Mouse (Mus musculus): Measurements from ENCODE around the gene Tenm4.
A peak's percentile ranks its signal among the peaks of the same experiment; 100 is the strongest.

Tenm4 gene

GRCm38 (mm10) chr7:96170924-96171595 is at the start of gene Tenm4:
Gene Tenm4, plus strand, starts transcription at chr7:96171246.
- no peak for DNase-seq (ENCODE audit: low read depth, low spot score)

- peak; percentile 52 for DNase-seq (ENCODE audit: low read depth, low spot score)
Observed at GRCm38 (mm10) chr7:96130763-96131162, 40.3 kb upstream of the Tenm4 start.

- no peak for DNase-seq (ENCODE audit: low read depth, low spot score)
Observed at GRCm38 (mm10) chr7:96131175-96131574, 39.9 kb upstream of the Tenm4 start.

GRCm38 (mm10) chr7:96136497-96136961 is 34.5 kb upstream of the Tenm4 start:
- DNase-seq (ENCODE audit: low read depth, low spot score): no peak

- DNase-seq (ENCODE audit: low read depth, low spot score): no peak
Observed at GRCm38 (mm10) chr7:96141876-96142275, 29.2 kb upstream of the Tenm4 start.

- DNase-seq (ENCODE audit: low read depth, low spot score): peak; percentile 79
Observed at GRCm38 (mm10) chr7:96142973-96143596, 28.0 kb upstream of the Tenm4 start.

GRCm38 (mm10) chr7:96147436-96147835 is 23.6 kb upstream of the Tenm4 start:
- DNase-seq (ENCODE audit: low read depth, low spot score): no peak

GRCm38 (mm10) chr7:96148191-96148590 is 22.9 kb upstream of the Tenm4 start:
- DNase-seq (ENCODE audit: low read depth, low spot score): no peak

- peak; percentile 56 for DNase-seq (ENCODE audit: low read depth, low spot score)
Observed at GRCm38 (mm10) chr7:96151277-96151676, 19.8 kb upstream of the Tenm4 start.

- no peak for DNase-seq (ENCODE audit: low read depth, low spot score)
Observed at GRCm38 (mm10) chr7:96151961-96152360, 19.1 kb upstream of the Tenm4 start.

GRCm38 (mm10) chr7:96152431-96152830 is 18.6 kb upstream of the Tenm4 start:
- no peak for DNase-seq (ENCODE audit: low read depth, low spot score)

- peak; percentile 45 for DNase-seq (ENCODE audit: low read depth, low spot score)
Observed at GRCm38 (mm10) chr7:96152924-96153359, 18.1 kb upstream of the Tenm4 start.

- DNase-seq (ENCODE audit: low read depth, low spot score): no peak
Observed at GRCm38 (mm10) chr7:96154025-96154424, 17.0 kb upstream of the Tenm4 start.

GRCm38 (mm10) chr7:96156481-96157255 is 14.4 kb upstream of the Tenm4 start:
- DNase-seq (ENCODE audit: low read depth, low spot score): no peak

GRCm38 (mm10) chr7:96164141-96164540 is 6.9 kb upstream of the Tenm4 start:
- DNase-seq (ENCODE audit: low read depth, low spot score): no peak

GRCm38 (mm10) chr7:96168921-96169320 is 2.1 kb upstream of the Tenm4 start:
- no peak for DNase-seq (ENCODE audit: low read depth, low spot score)

GRCm38 (mm10) chr7:96171596-96172563 is 834 bp downstream of the Tenm4 start:
- no peak for DNase-seq (ENCODE audit: low read depth, low spot score)

GRCm38 (mm10) chr7:96176781-96177180 is 5.7 kb downstream of the Tenm4 start:
- no peak for DNase-seq (ENCODE audit: low read depth, low spot score)

- no peak for DNase-seq (ENCODE audit: low read depth, low spot score)
Observed at GRCm38 (mm10) chr7:96181751-96182150, 10.7 kb downstream of the Tenm4 start.

GRCm38 (mm10) chr7:96183195-96183594 is 12.1 kb downstream of the Tenm4 start:
- DNase-seq (ENCODE audit: low read depth, low spot score): no peak

GRCm38 (mm10) chr7:96185411-96185810 is 14.4 kb downstream of the Tenm4 start:
- no peak for DNase-seq (ENCODE audit: low read depth, low spot score)

Data from brain, adult 2 months (tissue).